In genomic region chr13:113288210-113289197, GRCm38 (mm10) we compare ENCODE assay signal across 27 mouse cellular contexts. TPM values are rescaled to one million over a fixed set of nuclear protein-coding genes. Genes with fewer than 3 reads are reported as not detected.
A peak's percentile ranks its signal among the peaks of the same experiment; 100 is the strongest.
DNase-seq lines count a peak whose midpoint lies in the region; ATAC-seq and TF ChIP-seq lines count a peak whose summit lies in the region.
"Had no signal": no experiment of that assay in that cellular context is flagged by ENCODE, and none has a peak within 500 bp of the region (broad histone marks: within the 10 kb centered on the region; RNA-seq: fewer than 3 reads in every experiment).

No protein-coding gene starts in this region.

- peak; percentile 1 for DNase-seq in hindbrain, embryonic 10.5 days (ENCODE audit: low spot score)
- no peak for DNase-seq in hindbrain, embryonic 11.5 days (ENCODE audit: low spot score)
- DNase-seq in gastrocnemius, postnatal 14 days = no peak
- DNase-seq in layer of hippocampus, adult 2 months (ENCODE audit: low spot score in 2 of 2) = no peak
- DNase-seq: adrenal gland, adult 8-10 months; cerebellum, adult 2 months; cerebellum, postnatal 14 days; gastrocnemius, postnatal 10 days; heart, adult 18-20 months; heart, postnatal 14 days; kidney, adult 11 months; kidney, postnatal 14 days; lung, postnatal 36 days; midbrain, embryonic 14.5 days; right cerebral cortex, postnatal 4 days; thymus, adult 18-20 months; thymus, postnatal 4 days had no signal

- H3K27ac ChIP-seq in hindbrain, embryonic 10.5 days = no peak overlapping the region
- no peak overlapping the region for H3K27ac ChIP-seq in hindbrain, embryonic 11.5 days (ENCODE audit: low read depth, low read length)
- 0 out of 2 replicates have a peak overlapping the region, but pooled peaks have one; percentile 38 for H3K27ac ChIP-seq in neural tube, embryonic 13.5 days (replicated peaks)
- no peak overlapping the region; the same call in 1 of the 2 replicates for H3K27ac ChIP-seq in neural tube, embryonic 15.5 days (replicated peaks)
- H3K27ac ChIP-seq in layer of hippocampus, adult 2 months = no peak overlapping the region
- H3K27ac ChIP-seq: forebrain, embryonic 13.5 days; left cerebral cortex, adult 2 months; limb, embryonic 13.5 days; lung, embryonic 15.5 days; stomach, postnatal 0 days had no signal

- no peak overlapping the region for H3K4me3 ChIP-seq in hindbrain, embryonic 10.5 days
- H3K4me3 ChIP-seq in hindbrain, embryonic 11.5 days (ENCODE audit: low read depth, low read length) = no peak overlapping the region
- H3K4me3 ChIP-seq in neural tube, embryonic 13.5 days = no peak overlapping the region
- H3K4me3 ChIP-seq in neural tube, embryonic 15.5 days (replicated peaks) = no peak overlapping the region
- no peak overlapping the region for H3K4me3 ChIP-seq in layer of hippocampus, adult 2 months
- H3K4me3 ChIP-seq: forebrain, embryonic 13.5 days; left cerebral cortex, adult 2 months; limb, embryonic 13.5 days; lung, embryonic 15.5 days had no signal

- WGBS in hindbrain, embryonic 10.5 days = 82% methylated on average over 7 of the region's 7 CpGs
- 87% methylated on average over 7 of the region's 7 CpGs for WGBS in hindbrain, embryonic 11.5 days
- WGBS in neural tube, embryonic 13.5 days = 78% methylated on average over 7 of the region's 7 CpGs
- 83% methylated on average over 7 of the region's 7 CpGs for WGBS in neural tube, embryonic 15.5 days

- H3K36me3 ChIP-seq in hindbrain, embryonic 10.5 days = no peaks in the 10 kb centered on the region
- no peaks in the 10 kb centered on the region for H3K36me3 ChIP-seq in hindbrain, embryonic 11.5 days (ENCODE audit: control insufficient read depth, insufficient read depth, low read length)
- no peaks in the 10 kb centered on the region for H3K36me3 ChIP-seq in neural tube, embryonic 13.5 days
- H3K36me3 ChIP-seq in neural tube, embryonic 15.5 days = no peaks in the 10 kb centered on the region
- H3K36me3 ChIP-seq: limb, embryonic 13.5 days; lung, embryonic 15.5 days had no signal

- TF ChIP-seq CTCF in layer of hippocampus, adult 2 months (conservative IDR thresholded peaks at IDR 0.05) = no peak

- ATAC-seq in hindbrain, embryonic 11.5 days (ENCODE audit: low FRiP score) = no peak
- no peak for ATAC-seq in neural tube, embryonic 13.5 days (ENCODE audit: low read depth)
- no peak for ATAC-seq in neural tube, embryonic 15.5 days (ENCODE audit: low FRiP score)
- peak; percentile 32 to 43; a peak in 1 of 4 replicates for ATAC-seq in hematopoietic stem cell, adult 5-6 weeks (replicated peaks in 1 of 2; ENCODE audit: insufficient read depth in 1 of 2, low FRiP score in 2 of 2, low TSS enrichment in 1 of 2, low read depth in 1 of 2, poor library complexity in 2 of 2, severe bottlenecking in 2 of 2)
- ATAC-seq: forebrain, embryonic 13.5 days had no signal

- H3K4me2 ChIP-seq in hindbrain, embryonic 11.5 days (replicated peaks; ENCODE audit: low read depth, low read length) = no peak overlapping the region
- H3K4me2 ChIP-seq in neural tube, embryonic 13.5 days = no peak overlapping the region
- no peak overlapping the region for H3K4me2 ChIP-seq in neural tube, embryonic 15.5 days
- H3K4me2 ChIP-seq: forebrain, embryonic 13.5 days; limb, embryonic 13.5 days; liver, embryonic 11.5 days; lung, embryonic 15.5 days had no signal

- H3K9me3 ChIP-seq in hindbrain, embryonic 10.5 days = no peaks in the 10 kb centered on the region
- H3K9me3 ChIP-seq in hindbrain, embryonic 11.5 days (ENCODE audit: control insufficient read depth, low read length) = no peaks in the 10 kb centered on the region
- H3K9me3 ChIP-seq in neural tube, embryonic 13.5 days = no peaks in the 10 kb centered on the region
- H3K9me3 ChIP-seq in neural tube, embryonic 15.5 days (replicated peaks) = no peaks in the 10 kb centered on the region
- H3K9me3 ChIP-seq: forebrain, embryonic 13.5 days; limb, embryonic 13.5 days; lung, embryonic 15.5 days had no signal

- intact Hi-C loops in gastrocnemius, postnatal 14 days (cut with DNase I; ENCODE audit: low total_unique reads) = no loop called here

- H3K27me3 ChIP-seq in hindbrain, embryonic 10.5 days (ENCODE audit: insufficient read depth, poor library complexity, severe bottlenecking) = peaks cover 26% of the 10 kb centered on the region
- peaks cover under 1% of the 10 kb centered on the region; the same call in 1 of the 2 replicates for H3K27me3 ChIP-seq in hindbrain, embryonic 11.5 days (ENCODE audit: control insufficient read depth, insufficient read depth, low read length)
- H3K27me3 ChIP-seq in neural tube, embryonic 13.5 days = peaks cover 26% of the 10 kb centered on the region
- peaks cover 14% of the 10 kb centered on the region for H3K27me3 ChIP-seq in neural tube, embryonic 15.5 days (replicated peaks)
- H3K27me3 ChIP-seq: limb, embryonic 13.5 days; lung, embryonic 15.5 days had no signal

- H3K4me1 ChIP-seq in hindbrain, embryonic 10.5 days (replicated peaks) = peaks cover 8% of the 10 kb centered on the region
- H3K4me1 ChIP-seq in hindbrain, embryonic 11.5 days (replicated peaks; ENCODE audit: control insufficient read depth, insufficient read depth, low read length) = no peaks in the 10 kb centered on the region
- H3K4me1 ChIP-seq in neural tube, embryonic 13.5 days (replicated peaks) = peaks cover 9% of the 10 kb centered on the region; the same call in 1 of the 2 replicates
- H3K4me1 ChIP-seq in neural tube, embryonic 15.5 days = peaks cover 9% of the 10 kb centered on the region; the same call in 1 of the 2 replicates

- H3K9ac ChIP-seq in hindbrain, embryonic 11.5 days (ENCODE audit: low read depth, low read length) = no peak overlapping the region
- no peak overlapping the region for H3K9ac ChIP-seq in neural tube, embryonic 13.5 days
- no peak overlapping the region for H3K9ac ChIP-seq in neural tube, embryonic 15.5 days (replicated peaks)
- H3K9ac ChIP-seq: forebrain, embryonic 13.5 days; limb, embryonic 13.5 days; lung, embryonic 15.5 days had no signal

RNA-seq across cellular contexts. Expression of gene BC067074, which starts 4.5 kb away (rescaled TPM):
- polyA plus RNA-seq in hindbrain, embryonic 10.5 days (2016; fragmentation: Nextera tagmentation; extraction: Ambion mirVana) = 1.8 TPM in 2 replicates
- polyA plus RNA-seq in hindbrain, embryonic 11.5 days (2014; fragmentation: Nextera tagmentation; extraction: Ambion mirVana) = 1.9 and 2.2 TPM in 2 replicates
- 0.59 and 0.92 TPM in 2 replicates for polyA plus RNA-seq in neural tube, embryonic 13.5 days (2015; fragmentation: Nextera tagmentation; extraction: Ambion mirVana)
- 0.77 and 1.2 TPM in 2 replicates for polyA plus RNA-seq in neural tube, embryonic 15.5 days (2015; fragmentation: Nextera tagmentation; extraction: Ambion mirVana)
- total RNA-seq in hematopoietic stem cell, adult 5-6 weeks (2017) = 0.40 and 0.69 TPM in 2 replicates
- 1 to 10 TPM; 2.0 to 3.1 TPM for total RNA-seq in gastrocnemius, postnatal 14 days (2021)
- total RNA-seq in layer of hippocampus, adult 2 months (2021) = 1 to 10 TPM in 1 of 2 experiments, under 1 TPM in 1; 0.86 to 1.6 TPM
- total RNA-seq: megakaryocyte-erythroid progenitor cell, adult 5-6 weeks had no signal

Comparison
In these comparisons a context has a peak if more than half of its experiments do, and no peak if none do; other contexts are left out.
1. ATAC-seq: peak in hematopoietic stem cell, adult 5-6 weeks (2 of 2); none in hindbrain, embryonic 11.5 days (single experiment), neural tube, embryonic 13.5 days (single experiment) and neural tube, embryonic 15.5 days (single experiment).